Mouse (Mus musculus) liver, embryonic 13.5 days (tissue): ENCODE data around the gene Nfia. TPM values are rescaled to one million over a fixed set of nuclear protein-coding genes. Genes with fewer than 3 reads are reported as not detected.

Experiments
- ATAC-seq: fragments of 200-750 bp; cut with Nextera tagmentation; 2 replicates; pipeline ENCODE4 v1.8.0; 2017; ENCODE audit warnings: low read depth, mild to moderate bottlenecking, moderate number of reproducible peaks, moderate library complexity
- DNase-seq: peaks from one replicate; pipeline ENCODE4 v3.0.0; 2022
- H3K27ac ChIP-seq: fragments of 300-500 bp; sonication (generic); 2 replicates; pipeline ENCODE4 v1.5.1; 2015; ENCODE audit warnings: moderate library complexity, mild to moderate bottlenecking, inconsistent platforms
- H3K27me3 ChIP-seq: fragments of 300-500 bp; sonication (generic); 2 replicates; pipeline ENCODE4 v1.6.1; 2015; ENCODE audit warnings: mild to moderate bottlenecking, inconsistent platforms
- H3K36me3 ChIP-seq: fragments of 300-500 bp; sonication (generic); 2 replicates; pipeline ENCODE4 v1.6.1; 2015; ENCODE audit warnings: mild to moderate bottlenecking, inconsistent platforms
- H3K4me1 ChIP-seq: fragments of 300-500 bp; sonication (generic); replicated peaks from 2 replicates; pipeline ENCODE4 v1.6.1; 2015; ENCODE audit warnings: inconsistent platforms
- H3K4me2 ChIP-seq: fragments of 300-500 bp; sonication (generic); 2 replicates; pipeline ENCODE4 v1.6.1; 2015; ENCODE audit warnings: inconsistent platforms, mild to moderate bottlenecking, moderate library complexity
- H3K4me3 ChIP-seq: fragments of 300-500 bp; sonication (generic); replicated peaks from 2 replicates; pipeline ENCODE4 v1.5.1; 2015; ENCODE audit warnings: mild to moderate bottlenecking, inconsistent platforms
- H3K9ac ChIP-seq: fragments of 300-500 bp; sonication (generic); 2 replicates; pipeline ENCODE4 v1.6.1; 2015; ENCODE audit warnings: mild to moderate bottlenecking, inconsistent platforms
- H3K9me3 ChIP-seq: fragments of 300-500 bp; sonication (generic); replicated peaks from 2 replicates; pipeline ENCODE4 v1.6.1; 2016; ENCODE audit warnings: inconsistent platforms
- WGBS: fragments of 180-500 bp; shearing (Covaris S2); methylation state at CpG from one replicate; pipeline ENCODE4 v1.1.7; 2015; ENCODE audit not compliant: insufficient replicate concordance; 5-methylcytosine and 5-hydroxymethylcytosine counted together
- polyA plus RNA-seq: library from polyadenylated mRNA; unstranded; fragments of >200 nt; fragmentation: Nextera tagmentation; extraction: Ambion mirVana; gene quantifications from 2 replicates; pipeline ENCODE4 v1.2.1, GENCODE M21; 2015

The Nfia gene
- polyA plus RNA-seq, 1 experiment from 2014 or later: 3.0 TPM

DNA sequence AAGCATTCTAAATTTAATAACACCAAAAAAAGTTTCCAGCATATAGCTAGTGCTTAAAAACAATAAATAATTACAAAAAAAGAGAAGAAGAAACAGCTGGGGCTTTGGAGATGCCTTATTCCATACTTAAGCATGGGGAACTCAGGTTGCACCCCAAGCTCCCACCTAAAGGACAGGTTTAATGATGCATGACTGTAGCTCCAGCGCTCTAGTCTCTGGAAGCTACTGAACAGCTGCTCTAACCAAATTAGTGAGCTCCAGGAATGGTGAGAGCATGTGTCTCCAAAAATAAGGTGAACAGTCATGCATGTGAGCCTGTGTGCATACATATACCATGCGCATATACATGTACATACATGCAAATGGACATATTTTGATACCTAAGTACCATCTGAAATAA is 200.5 kb downstream of the Nfia start:
- Histone ChIP-seq H3K4me3 (no peak overlapping the region), H3K9me3 (no peaks in the 10 kb centered on the region), H3K4me2 (no peak overlapping the region), H3K36me3 (no peaks in the 10 kb centered on the region), H3K27me3 (no peaks in the 10 kb centered on the region), H3K4me1 (no peaks in the 10 kb centered on the region), H3K27ac (no peak overlapping the region), H3K9ac (no peak overlapping the region)
- ATAC-seq (no peak), DNase-seq (no peak)
- WGBS: 74% methylated on average over 2 of the region's 2 CpGs

DNA sequence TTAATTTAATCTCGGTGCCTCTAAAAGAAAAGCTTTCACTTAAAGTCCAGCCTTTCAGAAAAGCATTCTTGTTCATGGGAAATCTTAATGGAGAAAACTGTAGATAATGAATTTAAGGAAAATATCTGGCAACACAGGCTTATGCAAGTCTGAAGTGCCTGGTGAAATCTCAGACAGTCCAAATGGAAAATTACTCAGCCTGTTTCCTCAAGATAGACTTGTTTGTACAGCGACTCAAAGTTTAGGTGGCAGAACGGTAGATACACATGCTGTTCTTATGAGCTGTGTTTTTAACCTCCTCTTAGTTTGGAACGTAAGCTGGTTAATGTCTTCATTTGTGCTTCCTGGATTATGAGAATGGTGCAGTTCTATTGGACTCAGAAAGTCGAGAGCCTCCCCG is 201.5 kb downstream of the Nfia start:
- no peak overlapping the region for H3K27ac ChIP-seq
- H3K36me3 ChIP-seq: no peaks in the 10 kb centered on the region
- H3K4me1 ChIP-seq: no peaks in the 10 kb centered on the region
- DNase-seq (no peak), ATAC-seq (no peak)
- H3K4me2 ChIP-seq: no peak overlapping the region
- H3K4me3 ChIP-seq: no peak overlapping the region
- H3K9ac ChIP-seq: no peak overlapping the region
- H3K27me3 ChIP-seq: no peaks in the 10 kb centered on the region
- WGBS: 55% methylated on average over 6 of the region's 6 CpGs
- no peaks in the 10 kb centered on the region for H3K9me3 ChIP-seq

DNA sequence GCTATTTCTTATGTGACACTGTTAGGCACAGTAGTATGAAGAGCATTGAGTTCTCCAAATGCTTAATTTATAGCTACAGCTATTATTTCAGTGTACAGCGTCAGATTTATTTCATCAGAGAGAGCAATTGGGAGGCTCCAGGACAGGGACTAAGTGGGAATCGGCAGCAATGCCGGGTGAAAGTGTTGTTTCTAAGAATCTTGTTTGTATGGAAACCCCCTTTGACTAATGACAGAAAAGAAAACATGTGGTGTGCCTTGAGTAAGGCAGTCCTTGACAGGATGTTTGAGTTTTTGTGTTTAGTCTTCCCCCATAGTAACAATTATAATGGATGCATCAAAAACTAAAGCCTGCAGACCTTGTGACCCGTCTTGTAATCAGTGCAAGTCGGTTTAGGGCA is 204.4 kb downstream of the Nfia start:
- 57% methylated on average over 5 of the region's 5 CpGs for WGBS
- Histone ChIP-seq H3K9ac (no peak overlapping the region), H3K4me3 (no peak overlapping the region), H3K9me3 (no peaks in the 10 kb centered on the region), H3K27me3 (no peaks in the 10 kb centered on the region), H3K4me1 (no peaks in the 10 kb centered on the region), H3K4me2 (no peak overlapping the region), H3K36me3 (no peaks in the 10 kb centered on the region), H3K27ac (no peak overlapping the region)
- no peak for ATAC-seq
- DNase-seq: no peak

DNA sequence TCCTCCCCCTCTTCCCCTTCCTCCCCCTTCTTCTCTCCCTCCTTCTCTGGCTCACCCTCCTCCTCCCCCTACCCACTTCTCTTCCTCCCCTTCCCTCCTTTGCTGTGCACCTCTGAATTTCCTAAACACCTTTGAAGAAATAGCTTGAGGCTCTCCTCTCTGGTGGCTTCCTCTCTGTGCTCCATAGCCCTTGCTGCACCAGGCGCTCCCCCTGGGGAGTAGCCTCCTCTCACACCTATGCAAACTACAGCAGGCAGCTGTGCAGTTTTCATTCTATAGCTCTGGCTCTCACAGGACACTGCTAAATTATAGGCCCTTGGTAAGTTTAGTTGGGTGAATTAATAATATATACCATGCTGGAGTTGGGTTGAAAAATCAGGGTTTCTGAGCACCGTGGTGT is 211.8 kb downstream of the Nfia start:
- 0 out of 2 replicates have a peak, but pooled peaks cover 8% of the 10 kb centered on the region for H3K4me1 ChIP-seq
- H3K4me2 ChIP-seq: no peak overlapping the region
- 74% methylated on average over 2 of the region's 2 CpGs for WGBS
- no peak for ATAC-seq
- H3K27me3 ChIP-seq: no peaks in the 10 kb centered on the region
- no peak overlapping the region for H3K27ac ChIP-seq
- no peak overlapping the region for H3K4me3 ChIP-seq
- DNase-seq: no peak
- no peaks in the 10 kb centered on the region for H3K36me3 ChIP-seq
- no peak overlapping the region for H3K9ac ChIP-seq
- no peaks in the 10 kb centered on the region for H3K9me3 ChIP-seq

DNA sequence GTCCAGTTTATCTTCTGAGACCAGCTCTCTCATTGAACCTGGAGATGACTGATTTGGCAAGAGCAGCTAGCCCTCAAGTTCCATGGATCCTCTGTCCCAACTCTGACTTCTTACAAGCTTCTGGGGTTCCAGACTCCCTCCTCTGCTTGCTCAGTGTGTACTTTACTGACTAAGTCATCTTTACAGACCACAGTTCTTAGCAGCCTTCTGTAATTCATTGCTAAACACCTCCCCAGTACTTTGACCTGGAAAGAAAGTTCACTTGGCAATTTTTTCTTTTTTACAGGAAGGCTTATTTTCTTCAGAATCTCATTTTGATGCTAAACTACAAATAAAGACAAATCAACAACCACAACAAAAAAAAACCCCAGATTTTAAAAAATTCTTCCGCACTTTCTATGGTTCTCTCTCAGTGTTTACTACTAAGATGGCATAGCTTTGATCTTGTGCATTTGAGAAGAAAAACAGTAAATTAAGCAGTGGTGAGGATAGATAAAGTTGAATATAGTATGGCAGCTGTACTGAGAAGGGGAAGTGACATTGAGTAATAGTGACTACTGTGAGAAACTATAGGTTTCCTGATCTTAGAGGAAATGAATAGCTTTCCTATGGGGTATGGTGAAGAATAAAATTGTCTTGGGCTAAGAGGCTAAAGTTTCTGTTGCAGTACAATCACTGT is 213.7 kb downstream of the Nfia start:
- Histone ChIP-seq H3K36me3 (no peaks in the 10 kb centered on the region), H3K4me2 (no peak overlapping the region), H3K9ac (no peak overlapping the region), H3K9me3 (no peaks in the 10 kb centered on the region), H3K4me3 (no peak overlapping the region), H3K27me3 (no peaks in the 10 kb centered on the region), H3K4me1 (0 out of 2 replicates have a peak, but pooled peaks cover 8% of the 10 kb centered on the region), H3K27ac (no peak overlapping the region)
- DNase-seq (no peak), ATAC-seq (no peak)
- WGBS: 75% methylated on average over 1 of the region's 1 CpGs

DNA sequence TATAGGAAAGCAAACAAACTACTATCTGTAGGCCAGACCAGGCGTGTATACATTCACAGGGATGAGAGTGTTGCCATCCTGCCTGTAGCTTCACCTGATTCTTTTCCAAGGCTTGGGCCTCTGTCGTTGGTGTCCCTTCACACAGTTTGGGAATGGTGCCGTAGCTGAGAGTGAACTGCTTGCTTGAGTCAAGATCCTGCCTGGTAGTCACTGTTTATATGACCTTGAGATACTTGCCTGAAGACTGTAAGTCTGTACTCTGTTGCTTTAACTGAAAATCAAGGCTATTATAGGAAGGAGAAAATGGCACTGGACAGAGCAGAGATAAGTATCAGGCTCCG is 214.2 kb downstream of the Nfia start:
- Histone ChIP-seq H3K27me3 (no peaks in the 10 kb centered on the region), H3K27ac (no peak overlapping the region), H3K4me3 (no peak overlapping the region), H3K4me2 (no peak overlapping the region), H3K36me3 (no peaks in the 10 kb centered on the region), H3K4me1 (0 out of 2 replicates have a peak, but pooled peaks cover 8% of the 10 kb centered on the region), H3K9ac (no peak overlapping the region), H3K9me3 (no peaks in the 10 kb centered on the region)
- WGBS: 64% methylated on average over 4 of the region's 4 CpGs
- no peak for DNase-seq
- no peak for ATAC-seq

DNA sequence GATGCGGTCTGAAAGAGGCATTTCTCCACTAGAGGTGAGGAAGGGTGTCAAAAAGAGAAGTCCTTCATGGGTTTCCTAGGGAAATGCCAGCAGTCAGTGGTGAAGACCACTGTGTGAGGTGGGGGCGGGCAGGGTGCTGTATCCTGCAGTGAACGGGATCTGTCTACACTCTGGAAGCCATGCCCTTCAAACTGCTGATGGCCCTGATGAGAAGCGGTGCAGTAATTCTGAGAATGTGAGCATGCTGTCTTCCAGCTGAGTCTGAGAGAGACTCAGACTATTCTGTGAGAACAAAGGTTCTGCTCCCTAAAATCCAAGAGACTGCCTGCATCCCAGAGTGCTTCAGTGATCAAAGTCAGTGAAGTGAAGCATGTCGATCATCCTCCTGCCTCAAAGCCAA is 216.2 kb downstream of the Nfia start:
- no peak for ATAC-seq
- H3K9me3 ChIP-seq: no peaks in the 10 kb centered on the region
- no peaks in the 10 kb centered on the region for H3K36me3 ChIP-seq
- 56% methylated on average over 5 of the region's 5 CpGs for WGBS
- H3K4me2 ChIP-seq: no peak overlapping the region
- H3K9ac ChIP-seq: no peak overlapping the region
- no peaks in the 10 kb centered on the region for H3K27me3 ChIP-seq
- no peak overlapping the region for H3K27ac ChIP-seq
- 0 out of 2 replicates have a peak, but pooled peaks cover 8% of the 10 kb centered on the region for H3K4me1 ChIP-seq
- no peak overlapping the region for H3K4me3 ChIP-seq
- no peak for DNase-seq

DNA sequence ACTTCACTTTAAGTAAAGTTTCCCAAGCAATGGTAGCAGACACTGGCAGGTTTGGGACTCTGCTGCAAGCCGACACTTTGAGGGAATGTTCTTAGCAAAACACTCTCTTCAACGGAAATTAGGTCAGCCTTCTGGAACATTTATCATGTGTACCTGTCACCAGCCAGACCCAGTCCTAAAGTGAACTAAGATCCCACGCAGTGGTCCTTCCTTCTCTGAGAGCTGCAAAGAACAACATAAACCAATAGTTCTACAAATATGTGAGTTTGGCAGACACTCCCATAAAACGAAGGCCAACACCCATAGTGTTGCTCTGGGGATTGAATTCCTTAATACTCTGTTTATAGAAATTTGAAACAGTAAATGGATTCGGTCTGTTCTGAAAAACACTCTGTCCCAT is 217.9 kb downstream of the Nfia start:
- Histone ChIP-seq H3K4me1 (0 out of 2 replicates have a peak, but pooled peaks cover 8% of the 10 kb centered on the region), H3K27ac (no peak overlapping the region), H3K36me3 (no peaks in the 10 kb centered on the region), H3K4me2 (no peak overlapping the region), H3K9ac (no peak overlapping the region), H3K9me3 (no peaks in the 10 kb centered on the region), H3K4me3 (no peak overlapping the region), H3K27me3 (no peaks in the 10 kb centered on the region)
- no peak for DNase-seq
- no peak for ATAC-seq
- WGBS: 47% methylated on average over 5 of the region's 5 CpGs

DNA sequence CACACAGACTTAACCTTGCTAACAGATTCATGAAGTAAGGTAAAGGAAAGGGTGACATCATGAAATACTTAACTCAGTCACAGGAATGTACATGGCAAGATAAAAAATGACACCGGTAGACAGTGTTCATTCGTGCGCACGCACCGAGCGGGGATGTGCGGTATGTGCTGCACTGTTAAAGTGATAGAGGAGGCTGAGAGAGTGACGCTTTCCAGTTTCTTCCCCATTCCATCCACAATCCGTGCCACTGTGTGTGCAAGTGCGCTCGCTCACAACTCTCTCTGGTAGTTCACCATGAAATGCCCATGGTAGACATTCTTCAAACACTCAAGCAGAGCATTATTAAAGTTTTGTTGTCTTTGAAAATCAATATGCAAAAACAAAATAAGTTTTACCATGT is 218.9 kb downstream of the Nfia start:
- no peaks in the 10 kb centered on the region for H3K36me3 ChIP-seq
- no peak overlapping the region for H3K4me2 ChIP-seq
- H3K27ac ChIP-seq: no peak overlapping the region
- H3K4me3 ChIP-seq: no peak overlapping the region
- no peaks in the 10 kb centered on the region for H3K9me3 ChIP-seq
- 89% methylated on average over 11 of the region's 11 CpGs for WGBS
- H3K27me3 ChIP-seq: no peaks in the 10 kb centered on the region
- 0 out of 2 replicates have a peak, but pooled peaks cover 4% of the 10 kb centered on the region for H3K4me1 ChIP-seq
- DNase-seq (no peak), ATAC-seq (no peak)
- H3K9ac ChIP-seq: no peak overlapping the region

DNA sequence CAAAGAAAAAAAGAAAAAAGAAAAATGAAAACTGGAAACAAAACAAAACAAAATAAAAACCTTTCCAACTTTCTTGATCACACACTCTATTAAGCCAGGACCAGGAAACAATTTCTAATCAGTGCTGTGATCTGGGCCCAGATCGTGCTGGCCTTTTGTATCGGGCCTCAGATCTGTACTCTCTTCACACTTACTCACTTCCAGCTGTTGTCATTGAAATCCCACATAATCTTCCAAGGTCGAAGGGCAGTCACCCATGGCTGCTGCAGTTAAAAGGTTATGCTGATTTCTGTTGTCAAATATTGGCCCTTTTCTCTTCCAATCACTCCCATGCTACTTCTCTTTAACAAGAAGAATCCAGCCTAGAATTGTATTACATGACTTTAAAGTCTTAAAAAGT is 219.3 kb downstream of the Nfia start:
- 0 out of 2 replicates have a peak, but pooled peaks cover under 1% of the 10 kb centered on the region for H3K4me1 ChIP-seq
- DNase-seq (no peak), ATAC-seq (no peak)
- H3K4me2 ChIP-seq: no peak overlapping the region
- no peak overlapping the region for H3K9ac ChIP-seq
- H3K27ac ChIP-seq: no peak overlapping the region
- no peaks in the 10 kb centered on the region for H3K9me3 ChIP-seq
- H3K36me3 ChIP-seq: no peaks in the 10 kb centered on the region
- no peak overlapping the region for H3K4me3 ChIP-seq
- 56% methylated on average over 3 of the region's 3 CpGs for WGBS
- H3K27me3 ChIP-seq: no peaks in the 10 kb centered on the region

DNA sequence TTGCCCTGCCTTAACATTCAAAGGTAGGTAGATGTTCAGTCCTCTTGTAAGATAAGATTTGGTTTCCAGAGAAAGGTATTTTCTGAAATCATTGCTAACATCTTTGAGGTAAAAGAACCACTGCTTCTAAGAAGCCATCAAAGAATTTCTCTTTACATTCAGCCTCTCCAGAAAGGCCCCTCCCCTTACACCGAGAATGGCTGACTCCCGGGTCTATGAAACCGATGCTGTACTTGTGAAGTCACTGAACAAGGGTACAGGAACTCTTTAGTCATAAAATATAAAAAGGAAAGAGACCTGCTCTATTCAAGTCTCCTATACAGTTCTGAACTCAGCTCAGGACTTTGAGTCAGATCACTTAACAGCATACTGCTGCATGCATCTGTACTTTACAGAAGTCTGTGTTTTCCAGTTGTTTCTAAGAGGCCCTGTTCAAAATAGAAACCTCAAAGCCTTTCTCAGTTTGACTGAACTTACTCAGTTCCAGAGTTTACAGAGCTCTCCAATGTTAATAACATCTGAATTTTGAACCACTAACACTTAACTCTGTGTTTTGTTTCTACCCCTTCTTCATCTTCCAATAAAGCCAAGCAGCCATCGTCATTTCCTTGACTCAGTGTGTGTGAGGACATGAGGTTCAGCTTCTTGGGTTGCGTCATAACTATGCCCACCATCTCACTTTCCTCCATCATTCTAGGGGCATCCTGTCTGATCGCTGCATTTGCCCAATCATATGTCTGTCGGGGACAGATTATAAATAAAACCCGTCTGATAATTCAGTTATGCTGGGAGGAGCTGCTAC is 223.6 kb downstream of the Nfia start:
- Histone ChIP-seq H3K27ac (no peak overlapping the region), H3K9me3 (no peaks in the 10 kb centered on the region), H3K4me1 (no peaks in the 10 kb centered on the region), H3K27me3 (no peaks in the 10 kb centered on the region), H3K4me3 (no peak overlapping the region), H3K4me2 (no peak overlapping the region), H3K9ac (no peak overlapping the region), H3K36me3 (no peaks in the 10 kb centered on the region)
- ATAC-seq (no peak), DNase-seq (no peak)
- WGBS: 67% methylated on average over 8 of the region's 8 CpGs
